Mouse (Mus musculus): ENCODE data around the gene Tbl3. TPM values are rescaled to one million over a fixed set of nuclear protein-coding genes. Genes with fewer than 3 reads are reported as not detected.

Tbl3 gene
- polyA plus RNA-seq, 1 experiment from 2014 or later = 40.2 TPM

DNA sequence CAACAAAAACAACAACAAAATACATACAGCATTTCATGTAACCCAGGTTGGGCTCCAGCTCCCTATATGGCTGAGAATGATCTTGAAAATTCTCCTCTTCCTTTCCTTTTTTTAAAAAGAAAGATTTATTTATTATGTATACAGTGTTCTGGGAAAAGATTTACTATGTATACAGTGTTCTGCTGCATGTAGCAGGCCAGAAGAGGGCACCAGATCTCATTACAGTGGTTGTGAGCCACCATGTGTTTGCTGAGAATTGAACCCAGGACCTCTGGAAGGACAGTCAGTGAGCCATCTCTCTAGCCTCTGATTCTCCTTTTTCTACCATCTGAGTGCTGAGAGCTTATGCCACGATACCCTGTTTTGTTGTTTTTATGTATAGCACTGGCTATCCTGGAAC lies 27.1 kb upstream of the Tbl3 start:
- WGBS = 91% methylated on average over 1 of the region's 1 CpGs
- H3K27me3 ChIP-seq (ENCODE audit: control insufficient read depth, insufficient read depth, low read length) = no peaks in the 10 kb centered on the region
- H3K36me3 ChIP-seq (ENCODE audit: control insufficient read depth, insufficient read depth, low read length) = no peaks in the 10 kb centered on the region
- no peak overlapping the region for H3K4me2 ChIP-seq (ENCODE audit: low read length)
- no peak overlapping the region for H3K4me3 ChIP-seq (ENCODE audit: control insufficient read depth in 1 of 2, insufficient read depth in 1 of 2, low read depth in 1 of 2, low read length in 2 of 2)
- H3K27ac ChIP-seq (replicated peaks in 1 of 2; ENCODE audit: control insufficient read depth in 1 of 2, insufficient read depth in 1 of 2, low read depth in 2 of 2, low read length in 2 of 2) = no peak overlapping the region
- H3K9me3 ChIP-seq (ENCODE audit: control insufficient read depth, low read length) = no peaks in the 10 kb centered on the region
- no peak overlapping the region for H3K9ac ChIP-seq (ENCODE audit: low read length)
- no peak for ATAC-seq (ENCODE audit: insufficient number of reproducible peaks, insufficient read depth, low FRiP score, low read depth)
- H3K4me1 ChIP-seq (ENCODE audit: control insufficient read depth in 2 of 2, insufficient read depth in 2 of 2, low read length in 2 of 2) = peaks cover 13 to 25% of the 10 kb centered on the region in 2 experiments

GRCm38 (mm10) chr17:24733434-24734050 lies 26.1 kb upstream of the Tbl3 start:
- H3K27me3 ChIP-seq (ENCODE audit: control insufficient read depth, insufficient read depth, low read length) = no peaks in the 10 kb centered on the region
- H3K36me3 ChIP-seq (ENCODE audit: control insufficient read depth, insufficient read depth, low read length) = no peaks in the 10 kb centered on the region
- no peak for ATAC-seq (ENCODE audit: insufficient number of reproducible peaks, insufficient read depth, low FRiP score, low read depth)
- H3K4me3 ChIP-seq (ENCODE audit: control insufficient read depth in 1 of 2, insufficient read depth in 1 of 2, low read depth in 1 of 2, low read length in 2 of 2) = no peak overlapping the region
- H3K9ac ChIP-seq (ENCODE audit: low read length) = no peak overlapping the region
- H3K4me1 ChIP-seq (ENCODE audit: control insufficient read depth in 2 of 2, insufficient read depth in 2 of 2, low read length in 2 of 2) = peaks cover 13 to 25% of the 10 kb centered on the region in 2 experiments
- no peaks in the 10 kb centered on the region for H3K9me3 ChIP-seq (ENCODE audit: control insufficient read depth, low read length)
- 92% methylated on average over 21 of the region's 21 CpGs for WGBS
- H3K27ac ChIP-seq (replicated peaks in 1 of 2; ENCODE audit: control insufficient read depth in 1 of 2, insufficient read depth in 1 of 2, low read depth in 2 of 2, low read length in 2 of 2) = no peak overlapping the region
- no peak overlapping the region for H3K4me2 ChIP-seq (ENCODE audit: low read length)

DNA sequence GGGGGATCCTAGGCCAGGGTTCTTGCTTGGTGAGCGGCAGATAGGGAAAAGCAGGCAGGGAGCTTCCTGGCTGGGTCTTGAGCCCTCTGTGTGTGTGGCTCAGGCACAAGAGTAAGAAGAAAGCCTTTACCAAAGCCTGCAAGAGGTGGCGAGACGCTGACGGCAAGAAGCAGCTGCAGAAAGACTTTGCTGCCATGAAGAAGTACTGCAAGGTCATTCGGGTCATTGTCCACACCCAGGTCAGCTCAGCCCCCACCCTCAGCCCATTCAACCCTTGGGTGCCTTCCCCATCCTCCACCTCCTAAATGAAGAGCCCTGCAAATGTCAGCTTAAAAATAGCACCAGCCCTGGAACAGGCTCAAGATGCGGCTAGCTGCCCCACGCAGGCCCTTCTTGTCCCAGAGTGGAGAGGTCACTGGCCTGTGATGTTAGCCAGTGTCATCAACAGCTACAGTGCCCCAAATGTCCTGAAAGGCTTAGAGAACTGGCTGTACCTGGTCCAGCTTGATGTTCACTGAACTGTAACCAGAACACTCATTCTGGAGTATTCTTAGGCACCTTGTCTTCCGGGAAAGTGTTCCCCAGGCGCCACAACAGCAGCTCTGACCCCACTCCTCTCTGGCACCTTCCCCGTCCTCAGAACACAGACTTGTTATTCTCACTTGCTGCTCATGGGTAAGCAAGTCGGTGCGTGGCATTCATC lies 24.9 kb upstream of the Tbl3 start:
- WGBS = 67% methylated on average over 12 of the region's 12 CpGs
- no peaks in the 10 kb centered on the region for H3K27me3 ChIP-seq (ENCODE audit: control insufficient read depth, insufficient read depth, low read length)
- H3K27ac ChIP-seq (replicated peaks in 1 of 2; ENCODE audit: control insufficient read depth in 1 of 2, insufficient read depth in 1 of 2, low read depth in 2 of 2, low read length in 2 of 2) = peak overlapping the region; percentile 49 to 68
- 0 out of 2 replicates have a peak overlapping the region, but pooled peaks have one; percentile 7 for H3K4me2 ChIP-seq (ENCODE audit: low read length)
- no peak overlapping the region for H3K4me3 ChIP-seq (ENCODE audit: control insufficient read depth in 1 of 2, insufficient read depth in 1 of 2, low read depth in 1 of 2, low read length in 2 of 2)
- ATAC-seq (ENCODE audit: insufficient number of reproducible peaks, insufficient read depth, low FRiP score, low read depth) = no peak
- no peaks in the 10 kb centered on the region for H3K36me3 ChIP-seq (ENCODE audit: control insufficient read depth, insufficient read depth, low read length)
- H3K9me3 ChIP-seq (ENCODE audit: control insufficient read depth, low read length) = no peaks in the 10 kb centered on the region
- H3K4me1 ChIP-seq (ENCODE audit: control insufficient read depth in 2 of 2, insufficient read depth in 2 of 2, low read length in 2 of 2) = peaks cover 13 to 22% of the 10 kb centered on the region in 2 experiments
- H3K9ac ChIP-seq (ENCODE audit: low read length) = peak overlapping the region; percentile 5; the same call in 1 of the 2 replicates

- Histone ChIP-seq H3K27ac (replicated peaks in 1 of 2; ENCODE audit: control insufficient read depth in 1 of 2, insufficient read depth in 1 of 2, low read depth in 2 of 2, low read length in 2 of 2) (no peak overlapping the region), H3K27me3 (ENCODE audit: control insufficient read depth, insufficient read depth, low read length) (no peaks in the 10 kb centered on the region), H3K4me3 (ENCODE audit: control insufficient read depth in 1 of 2, insufficient read depth in 1 of 2, low read depth in 1 of 2, low read length in 2 of 2) (no peak overlapping the region), H3K36me3 (ENCODE audit: control insufficient read depth, insufficient read depth, low read length) (no peaks in the 10 kb centered on the region), H3K4me1 (ENCODE audit: control insufficient read depth in 2 of 2, insufficient read depth in 2 of 2, low read length in 2 of 2) (peaks cover 9 to 13% of the 10 kb centered on the region in 2 experiments), H3K4me2 (ENCODE audit: low read length) (no peak overlapping the region), H3K9me3 (ENCODE audit: control insufficient read depth, low read length) (no peaks in the 10 kb centered on the region), H3K9ac (ENCODE audit: low read length) (no peak overlapping the region)
- 78% methylated on average over 14 of the region's 14 CpGs for WGBS
- no peak for ATAC-seq (ENCODE audit: insufficient number of reproducible peaks, insufficient read depth, low FRiP score, low read depth)
These were observed 23.3 kb upstream of the Tbl3 start for GRCm38 (mm10) chr17:24730787-24731186.

DNA sequence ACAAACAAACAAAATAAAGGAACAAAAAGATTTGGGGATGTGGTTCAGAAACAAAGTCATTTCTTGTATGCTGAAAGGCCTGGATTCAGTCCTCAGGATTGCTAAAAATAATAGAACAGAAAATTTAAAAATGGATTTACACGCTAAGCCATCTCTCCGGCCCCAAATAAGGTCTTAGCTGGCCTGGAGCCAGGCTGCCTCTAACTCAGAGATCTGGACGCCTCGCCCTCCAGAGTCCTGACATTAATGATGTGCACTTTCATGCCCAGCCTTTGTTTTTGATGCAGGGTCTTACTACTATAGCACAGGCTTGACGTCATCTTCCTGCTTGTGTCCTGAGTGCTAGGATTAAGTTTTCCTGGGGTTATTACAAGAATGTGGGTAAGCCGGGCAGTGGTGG lies 21.6 kb upstream of the Tbl3 start:
- Histone ChIP-seq H3K4me1 (ENCODE audit: control insufficient read depth in 2 of 2, insufficient read depth in 2 of 2, low read length in 2 of 2) (peaks cover 11 to 15% of the 10 kb centered on the region in 2 experiments), H3K4me2 (ENCODE audit: low read length) (no peak overlapping the region), H3K36me3 (ENCODE audit: control insufficient read depth, insufficient read depth, low read length) (no peaks in the 10 kb centered on the region), H3K9ac (ENCODE audit: low read length) (no peak overlapping the region), H3K27me3 (ENCODE audit: control insufficient read depth, insufficient read depth, low read length) (no peaks in the 10 kb centered on the region), H3K4me3 (ENCODE audit: control insufficient read depth in 1 of 2, insufficient read depth in 1 of 2, low read depth in 1 of 2, low read length in 2 of 2) (no peak overlapping the region), H3K9me3 (ENCODE audit: control insufficient read depth, low read length) (no peaks in the 10 kb centered on the region), H3K27ac (replicated peaks in 1 of 2; ENCODE audit: control insufficient read depth in 1 of 2, insufficient read depth in 1 of 2, low read depth in 2 of 2, low read length in 2 of 2) (no peak overlapping the region)
- 52% methylated on average over 6 of the region's 6 CpGs for WGBS
- ATAC-seq (ENCODE audit: insufficient number of reproducible peaks, insufficient read depth, low FRiP score, low read depth) = no peak

DNA sequence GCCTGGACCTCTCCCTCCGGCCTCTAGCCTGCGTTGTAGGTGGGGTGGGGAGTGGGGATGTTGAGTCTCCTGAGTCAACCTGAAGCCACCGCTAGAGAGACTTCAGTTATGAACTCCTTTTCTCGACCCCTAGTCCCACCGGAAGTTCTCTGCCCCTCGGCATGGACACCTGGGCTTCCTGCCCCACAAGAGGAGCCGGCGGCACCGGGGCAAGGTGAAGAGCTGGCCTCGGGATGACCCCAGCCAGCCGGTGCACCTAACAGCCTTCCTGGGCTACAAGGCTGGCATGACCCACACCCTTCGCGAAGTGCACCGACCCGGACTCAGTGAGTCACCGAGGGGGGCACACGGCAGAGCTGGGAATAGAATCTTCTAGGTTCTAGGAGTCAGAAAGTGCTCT lies 20.7 kb upstream of the Tbl3 start:
- H3K27ac ChIP-seq (replicated peaks in 1 of 2; ENCODE audit: control insufficient read depth in 1 of 2, insufficient read depth in 1 of 2, low read depth in 2 of 2, low read length in 2 of 2) = no peak overlapping the region
- no peak overlapping the region for H3K4me3 ChIP-seq (ENCODE audit: control insufficient read depth in 1 of 2, insufficient read depth in 1 of 2, low read depth in 1 of 2, low read length in 2 of 2)
- no peaks in the 10 kb centered on the region for H3K9me3 ChIP-seq (ENCODE audit: control insufficient read depth, low read length)
- H3K36me3 ChIP-seq (ENCODE audit: control insufficient read depth, insufficient read depth, low read length) = no peaks in the 10 kb centered on the region
- H3K4me2 ChIP-seq (ENCODE audit: low read length) = no peak overlapping the region
- H3K4me1 ChIP-seq (ENCODE audit: control insufficient read depth in 2 of 2, insufficient read depth in 2 of 2, low read length in 2 of 2) = peaks cover 11 to 18% of the 10 kb centered on the region in 2 experiments
- H3K27me3 ChIP-seq (ENCODE audit: control insufficient read depth, insufficient read depth, low read length) = no peaks in the 10 kb centered on the region
- 67% methylated on average over 17 of the region's 17 CpGs for WGBS
- no peak overlapping the region for H3K9ac ChIP-seq (ENCODE audit: low read length)
- ATAC-seq (ENCODE audit: insufficient number of reproducible peaks, insufficient read depth, low FRiP score, low read depth) = no peak

- WGBS = 62% methylated on average over 2 of the region's 2 CpGs
- no peak for ATAC-seq (ENCODE audit: insufficient number of reproducible peaks, insufficient read depth, low FRiP score, low read depth)
- Histone ChIP-seq H3K36me3 (ENCODE audit: control insufficient read depth, insufficient read depth, low read length) (peaks cover 1% of the 10 kb centered on the region), H3K4me2 (ENCODE audit: low read length) (no peak within 1 kb of the TSS), H3K27ac (replicated peaks in 1 of 2; ENCODE audit: control insufficient read depth in 1 of 2, insufficient read depth in 1 of 2, low read depth in 2 of 2, low read length in 2 of 2) (no peak within 1 kb of the TSS), H3K27me3 (ENCODE audit: control insufficient read depth, insufficient read depth, low read length) (no peaks in the 10 kb centered on the region), H3K4me3 (ENCODE audit: control insufficient read depth in 1 of 2, insufficient read depth in 1 of 2, low read depth in 1 of 2, low read length in 2 of 2) (no peak within 1 kb of the TSS), H3K4me1 (ENCODE audit: control insufficient read depth in 2 of 2, insufficient read depth in 2 of 2, low read length in 2 of 2) (peaks cover 10 to 21% of the 10 kb centered on the region in 2 experiments), H3K9ac (ENCODE audit: low read length) (no peak within 1 kb of the TSS), H3K9me3 (ENCODE audit: control insufficient read depth, low read length) (no peaks in the 10 kb centered on the region)
These were observed 20.2 kb upstream of the Tbl3 start, which contains the start of gene Rpl3l for GRCm38 (mm10) chr17:24727618-24728017. Rpl3l (plus strand) TSS chr17:24727820.

Measured in heart, embryonic 14.5 days (tissue).